Mouse (Mus musculus) embryonic facial prominence, embryonic 14.5 days (tissue): Measurements from ENCODE around the gene Atp4a. TPM values are rescaled to one million over a fixed set of nuclear protein-coding genes. Genes with fewer than 3 reads are reported as not detected.
A peak's percentile ranks its signal among the peaks of the same experiment; 100 is the strongest.
"Not testable (repeated sequence)": the region's sequence is repeated elsewhere in the genome, so short reads cannot be mapped to it uniquely, and the experiment has no call there.

Experiments
- ATAC-seq: fragments of 200-750 bp; cut with Nextera tagmentation; 2 replicates; pipeline ENCODE4 v1.8.0; 2017; ENCODE audit warnings: low read depth, moderate number of reproducible peaks, moderate TSS enrichment
- DNase-seq: peaks from one replicate; pipeline ENCODE4 v3.0.0-alpha.2; 2015; ENCODE audit warnings: low spot score
- H3K27ac ChIP-seq: fragments of 300-500 bp; sonication (generic); replicated peaks from 2 replicates; pipeline ENCODE4 v1.5.1; 2014; ENCODE audit warnings: low read depth, mild to moderate bottlenecking, low read length, moderate library complexity
- H3K27me3 ChIP-seq: fragments of 300-500 bp; sonication (generic); replicated peaks from 2 replicates; pipeline ENCODE4 v1.6.1; 2014; ENCODE audit warnings: low read length; ENCODE audit not compliant: control insufficient read depth, insufficient read depth
- H3K36me3 ChIP-seq: fragments of 300-500 bp; sonication (generic); 2 replicates; pipeline ENCODE4 v1.6.1; 2014; ENCODE audit warnings: low read length, mixed read lengths; ENCODE audit not compliant: control insufficient read depth, insufficient read depth
- H3K4me1 ChIP-seq: fragments of 300-500 bp; sonication (generic); 2 replicates; pipeline ENCODE4 v1.6.1; 2014; ENCODE audit warnings: antibody characterized with exemption, low read length; ENCODE audit not compliant: control insufficient read depth, insufficient read depth
- H3K4me2 ChIP-seq: fragments of 300-500 bp; sonication (generic); 2 replicates; pipeline ENCODE4 v1.6.1; 2014; ENCODE audit warnings: low read depth, mild to moderate bottlenecking, low read length, moderate library complexity, mixed read lengths
- H3K4me3 ChIP-seq: fragments of 300-500 bp; sonication (generic); 2 replicates; pipeline ENCODE4 v1.5.1; 2014; ENCODE audit warnings: low read depth, mild to moderate bottlenecking, low read length
- H3K9ac ChIP-seq: fragments of 300-500 bp; sonication (generic); 2 replicates; pipeline ENCODE4 v1.6.1; 2014; ENCODE audit warnings: low read depth, mild to moderate bottlenecking, low read length, moderate library complexity, mixed read lengths
- H3K9me3 ChIP-seq: fragments of 300-500 bp; sonication (generic); 2 replicates; pipeline ENCODE4 v1.6.1; 2016; ENCODE audit warnings: low read length; ENCODE audit not compliant: control insufficient read depth
- WGBS: fragments of 180-500 bp; shearing (Covaris S2); extraction: QIAGEN DNeasy Blood & Tissue Kit; methylation state at CpG from one replicate; pipeline ENCODE4 v1.1.7; 2014; 5-methylcytosine and 5-hydroxymethylcytosine counted together
- polyA plus RNA-seq: library from polyadenylated mRNA; unstranded; fragments of >200 nt; fragmentation: Nextera tagmentation; extraction: Ambion mirVana; gene quantifications from 2 replicates; pipeline ENCODE4 v1.2.1, GENCODE M21; 2014

The Atp4a gene
- polyA plus RNA-seq, 1 experiment from 2014 or later: 0.32 TPM

- H3K27me3 ChIP-seq, H3K36me3 ChIP-seq, H3K4me1 ChIP-seq, H3K4me3 ChIP-seq, H3K9me3 ChIP-seq, H3K4me2 ChIP-seq, H3K9ac ChIP-seq, ATAC-seq, H3K27ac ChIP-seq, DNase-seq: not testable (repeated sequence)
- no CpG with 5 or more reads among the region's 4 CpGs for whole genome bisulfite sequencing
Measured at GRCm38 (mm10) chr7:30743617-30744016, 31.6 kb downstream of the Atp4a start, which contains the start of gene Gapdhs. Gapdhs (minus strand) TSS chr7:30743681.

DNA sequence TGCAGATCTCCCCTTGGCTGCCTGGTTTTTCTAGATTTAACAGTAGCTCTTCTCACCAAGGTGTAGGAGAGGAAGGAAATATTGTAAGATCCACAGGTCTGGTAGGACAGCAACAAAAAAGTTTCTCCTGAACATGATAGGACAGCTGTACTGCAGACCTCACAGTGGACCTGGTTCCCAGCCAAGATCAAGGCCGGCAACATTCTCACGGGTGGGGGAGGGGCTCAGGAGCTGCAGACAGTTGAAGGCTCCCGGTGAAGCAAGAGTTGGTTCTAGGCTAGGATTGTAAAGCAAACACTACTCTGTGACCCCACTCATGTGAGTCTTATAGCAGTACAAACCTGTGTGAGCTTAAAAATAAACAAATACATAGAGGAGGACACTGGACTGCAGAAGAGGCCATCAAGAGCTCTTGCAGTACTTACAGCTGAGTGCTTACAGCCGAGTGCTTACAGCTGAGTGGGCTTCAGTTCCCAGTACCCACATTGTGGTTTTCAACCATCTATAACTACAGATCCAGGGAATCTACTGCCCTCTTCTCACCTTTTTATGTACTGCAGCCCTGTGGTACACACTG is 32.1 kb downstream of the Atp4a start:
- Histone ChIP-seq H3K4me3 (no peak overlapping the region), H3K4me1 (no peaks in the 10 kb centered on the region), H3K27ac (no peak overlapping the region), H3K27me3 (no peaks in the 10 kb centered on the region), H3K9ac (no peak overlapping the region), H3K4me2 (no peak overlapping the region), H3K36me3 (0 out of 2 replicates have a peak, but pooled peaks cover 5% of the 10 kb centered on the region), H3K9me3 (no peaks in the 10 kb centered on the region)
- ATAC-seq (no peak; the same call in none of the 2 replicates), DNase-seq (no peak)
- WGBS: 52% methylated on average over 4 of the region's 4 CpGs

DNA sequence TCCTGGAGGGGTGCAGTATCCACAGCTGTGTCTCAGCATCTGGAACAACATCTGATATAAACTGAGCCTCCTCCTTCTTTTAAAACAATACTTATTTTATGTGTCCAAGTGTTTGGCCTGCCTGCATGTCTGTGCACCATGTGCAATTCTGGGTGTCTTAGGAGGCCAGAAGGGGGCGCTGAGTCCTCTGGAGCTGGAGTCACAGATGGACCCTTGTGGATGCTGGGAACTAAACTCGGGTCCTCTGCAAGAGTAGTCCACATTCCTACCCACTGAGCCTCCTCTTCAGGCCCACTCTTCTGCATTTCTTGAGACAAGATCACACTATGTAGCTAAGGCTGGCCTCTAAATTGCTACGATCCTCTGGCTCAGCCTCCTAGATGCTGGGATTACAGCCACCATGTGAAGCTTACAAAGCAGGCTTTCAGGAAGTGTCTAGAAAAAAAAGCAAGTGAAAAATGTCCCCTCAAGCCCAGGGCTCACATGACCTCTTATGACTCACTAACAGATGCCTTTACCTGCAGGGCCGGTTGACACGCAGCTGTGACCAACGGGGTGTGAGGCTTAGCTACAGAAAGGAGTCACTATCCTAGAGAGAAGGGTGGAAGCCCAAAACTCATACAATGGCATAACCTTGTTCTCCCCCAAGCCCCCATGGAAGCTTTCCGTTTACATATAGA is 35.7 kb downstream of the Atp4a start:
- H3K27ac ChIP-seq: no peak overlapping the region
- WGBS: 82% methylated on average over 7 of the region's 7 CpGs

GRCm38 (mm10) chr7:30749824-30750606 is 38.0 kb downstream of the Atp4a start:
- Histone ChIP-seq H3K36me3 (peaks cover 15% of the 10 kb centered on the region), H3K4me1 (no peaks in the 10 kb centered on the region), H3K4me3 (no peak overlapping the region), H3K4me2 (no peak overlapping the region), H3K9me3 (peaks cover 8% of the 10 kb centered on the region), H3K9ac (no peak overlapping the region), H3K27me3 (no peaks in the 10 kb centered on the region), H3K27ac (no peak overlapping the region)
- DNase-seq (peak; percentile 30), ATAC-seq (peak; percentile 47; the same call in 1 of the 2 replicates)
- WGBS: 81% methylated on average over 12 of the region's 13 CpGs

More for the DNA sequence above, 35.7 kb downstream of the Atp4a start:
- ATAC-seq: no peak
- Histone ChIP-seq H3K4me2 (no peak overlapping the region), H3K36me3 (0 out of 2 replicates have a peak, but pooled peaks cover 5% of the 10 kb centered on the region), H3K4me3 (no peak overlapping the region), H3K4me1 (no peaks in the 10 kb centered on the region), H3K9ac (no peak overlapping the region), H3K9me3 (no peaks in the 10 kb centered on the region), H3K27me3 (no peaks in the 10 kb centered on the region)
- no peak for DNase-seq

GRCm38 (mm10) chr7:30751086-30751669 is 39.2 kb downstream of the Atp4a start, which contains the start of gene Sbsn:
Sbsn (plus strand) TSS chr7:30751471.
- 78% methylated on average over 4 of the region's 5 CpGs for WGBS
- H3K4me3 ChIP-seq: no peak within 1 kb of the TSS
- H3K9me3 ChIP-seq: peaks cover 13% of the 10 kb centered on the region
- no peaks in the 10 kb centered on the region for H3K4me1 ChIP-seq
- no peak within 1 kb of the TSS for H3K27ac ChIP-seq
- DNase-seq (no peak), ATAC-seq (no peak)
- H3K36me3 ChIP-seq: peaks cover 22% of the 10 kb centered on the region
- no peaks in the 10 kb centered on the region for H3K27me3 ChIP-seq
- no peak within 1 kb of the TSS for H3K9ac ChIP-seq
- H3K4me2 ChIP-seq: no peak within 1 kb of the TSS

DNA sequence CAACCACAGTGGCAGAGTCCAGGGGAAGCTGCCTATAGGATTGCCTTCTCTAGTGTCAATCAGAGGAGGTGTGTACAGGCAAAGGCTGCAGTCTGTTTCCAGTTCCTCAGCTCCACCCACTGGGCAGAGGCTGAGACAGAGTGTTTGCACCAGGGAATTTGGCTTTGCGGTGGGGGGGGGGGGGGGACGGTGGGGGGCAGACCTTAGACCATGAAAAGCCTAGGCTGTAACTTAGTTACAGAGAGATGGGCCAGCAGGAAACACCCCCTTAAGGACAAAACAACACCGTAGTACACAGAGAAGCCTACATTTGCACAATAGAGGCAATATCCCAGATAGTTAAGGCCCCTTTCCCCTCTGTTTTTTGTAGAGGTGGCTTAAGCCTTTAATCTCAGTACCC is 45.0 kb downstream of the Atp4a start:
- Histone ChIP-seq H3K27me3 (no peaks in the 10 kb centered on the region), H3K4me2 (no peak overlapping the region), H3K4me3 (no peak overlapping the region), H3K36me3 (peaks cover 19% of the 10 kb centered on the region), H3K27ac (no peak overlapping the region), H3K9me3 (peaks cover 13% of the 10 kb centered on the region), H3K9ac (no peak overlapping the region), H3K4me1 (no peaks in the 10 kb centered on the region)
- ATAC-seq: no peak
- WGBS: 80% methylated on average over 2 of the region's 3 CpGs
- no peak for DNase-seq

DNA sequence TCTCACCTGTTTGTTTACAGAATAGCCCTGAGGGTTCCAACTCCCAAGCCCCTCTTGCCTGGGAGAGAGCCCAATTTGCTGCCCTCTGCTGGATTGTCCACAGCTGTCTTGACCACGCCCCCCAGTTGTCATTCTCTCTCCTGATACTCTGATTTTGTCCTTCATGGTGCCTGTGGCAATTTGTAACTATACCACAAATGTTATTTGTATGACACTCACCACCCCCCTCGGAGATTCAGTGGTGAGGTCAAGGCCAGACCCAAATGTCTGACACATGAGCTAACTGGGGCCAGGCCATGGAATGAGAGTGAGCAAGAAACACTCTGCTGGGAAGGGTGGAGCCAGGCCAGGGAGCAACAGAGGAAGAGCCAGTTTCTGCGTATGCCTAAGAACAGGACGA is 46.8 kb downstream of the Atp4a start:
- peaks cover 13% of the 10 kb centered on the region for H3K9me3 ChIP-seq
- 24% methylated on average over 4 of the region's 4 CpGs for WGBS
- H3K36me3 ChIP-seq: peaks cover 19% of the 10 kb centered on the region
- no peak overlapping the region for H3K27ac ChIP-seq
- H3K4me1 ChIP-seq: no peaks in the 10 kb centered on the region
- H3K4me2 ChIP-seq: no peak overlapping the region
- H3K9ac ChIP-seq: no peak overlapping the region
- ATAC-seq (no peak), DNase-seq (peak; percentile 32)
- H3K4me3 ChIP-seq: no peak overlapping the region
- no peaks in the 10 kb centered on the region for H3K27me3 ChIP-seq

GRCm38 (mm10) chr7:30761769-30762352 is 49.9 kb downstream of the Atp4a start:
- Histone ChIP-seq H3K4me2 (no peak overlapping the region), H3K9ac (no peak overlapping the region), H3K4me3 (no peak overlapping the region), H3K27me3 (0 out of 2 replicates have a peak, but pooled peaks cover 3% of the 10 kb centered on the region), H3K4me1 (no peaks in the 10 kb centered on the region), H3K27ac (no peak overlapping the region), H3K36me3 (no peaks in the 10 kb centered on the region), H3K9me3 (no peaks in the 10 kb centered on the region)
- 66% methylated on average over 4 of the region's 4 CpGs for WGBS
- ATAC-seq (no peak), DNase-seq (no peak)
